Mouse (Mus musculus) C2C12 (cell line): ENCODE measurements at regions not wholly inside any gene's neighbourhood (a gene's known extent, or its start where the extent isn't known, plus 50 kb on each side); places are given as distances from the start of the nearest gene placed in this dataset.

ENCODE experiments used
- H3K27me3 ChIP-seq: one replicate; pipeline ENCODE4 v1.6.1; 2011; ENCODE audit not compliant: control insufficient read depth, insufficient read depth, insufficient read length
- H3K36me3 ChIP-seq: one replicate; pipeline ENCODE4 v1.6.1; 2011; ENCODE audit not compliant: control insufficient read depth, insufficient read depth
- H3K4me3 ChIP-seq: one replicate; pipeline ENCODE4 v1.5.1; 2011; ENCODE audit warnings: mild to moderate bottlenecking, control low read depth; ENCODE audit not compliant: poor library complexity, insufficient read depth, severe bottlenecking
- H3K79me2 ChIP-seq: one replicate; pipeline ENCODE4 v1.6.1; 2011; ENCODE audit not compliant: control insufficient read depth, insufficient read depth
- H3K79me3 ChIP-seq: one replicate; pipeline ENCODE4 v1.6.1; 2011; ENCODE audit warnings: low read depth, control low read depth
- H3ac ChIP-seq: one replicate; pipeline ENCODE3; 2011; ENCODE audit warnings: low read depth; ENCODE audit not compliant: control insufficient read depth, insufficient read length
- CEBPB ChIP-seq: IDR thresholded peaks from one replicate; pipeline ENCODE4 v1.6.1; 2011; ENCODE audit warnings: low read depth, mild to moderate bottlenecking, control low read depth, moderate library complexity
- CTCF ChIP-seq: IDR thresholded peaks from one replicate; pipeline ENCODE4 v1.5.1; 2011; ENCODE audit not compliant: control insufficient read depth, insufficient read depth, insufficient read length
- FOSL1 ChIP-seq: IDR thresholded peaks from one replicate; pipeline ENCODE4 v1.8.0; 2011; ENCODE audit warnings: mild to moderate bottlenecking, low read length; ENCODE audit not compliant: poor library complexity, insufficient read depth, severe bottlenecking
- MAX ChIP-seq: IDR thresholded peaks from one replicate; pipeline ENCODE4 v1.6.1; 2011; ENCODE audit warnings: mild to moderate bottlenecking, control low read depth
- MYOD1 ChIP-seq: IDR thresholded peaks from one replicate; pipeline ENCODE4 v1.6.1; 2011; ENCODE audit warnings: low read depth; ENCODE audit not compliant: control insufficient read depth, insufficient read length
- MYOG ChIP-seq: IDR thresholded peaks from one replicate; pipeline ENCODE4 v1.6.1; 2011; ENCODE audit not compliant: control insufficient read depth, insufficient read length; ENCODE audit errors: extremely low read depth
- USF1 ChIP-seq: IDR thresholded peaks from one replicate; pipeline ENCODE4 v1.6.1; 2011; ENCODE audit warnings: low read depth, mild to moderate bottlenecking, control low read depth, moderate library complexity

DNA sequence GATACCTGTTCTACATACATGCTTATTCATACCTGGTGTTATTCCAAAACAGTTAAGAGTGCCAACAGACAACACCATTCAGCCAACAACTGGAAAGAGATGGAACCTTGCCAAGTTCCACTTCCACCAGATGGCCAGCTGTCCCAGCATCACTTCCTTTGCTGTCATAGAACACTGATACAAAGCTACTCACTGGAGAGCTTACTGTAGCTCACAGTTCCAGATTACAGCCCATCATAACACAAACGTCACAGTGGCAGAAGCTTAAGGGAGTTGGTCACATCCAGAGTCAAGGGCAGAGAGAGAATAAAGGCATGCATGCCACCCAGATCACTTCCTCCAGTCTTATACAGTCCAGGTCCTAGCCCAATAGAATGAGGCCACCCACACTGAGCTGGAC lies 84.0 kb upstream of the Dlx6 start:
- no peaks in the 10 kb centered on the region for H3K79me3 ChIP-seq
- no peak overlapping the region for H3ac ChIP-seq
- H3K79me2 ChIP-seq = no peaks in the 10 kb centered on the region
- no peak overlapping the region for H3K4me3 ChIP-seq
- no peak for TF ChIP-seq MYOD1
- TF ChIP-seq CTCF = no peak
- TF ChIP-seq FOSL1 = no peak
- TF ChIP-seq CEBPB = no peak
- no peak for TF ChIP-seq MYOG
- H3K36me3 ChIP-seq = no peaks in the 10 kb centered on the region
- H3K27me3 ChIP-seq = no peaks in the 10 kb centered on the region

- Histone ChIP-seq H3K27me3 (no peaks in the 10 kb centered on the region), H3K4me3 (no peak overlapping the region), H3K79me3 (no peaks in the 10 kb centered on the region), H3K79me2 (no peaks in the 10 kb centered on the region), H3K36me3 (no peaks in the 10 kb centered on the region), H3ac (no peak overlapping the region)
- TF ChIP-seq MYOG = no peak
- TF ChIP-seq MAX = no peak
- no peak for TF ChIP-seq CTCF
- TF ChIP-seq CEBPB = no peak
- TF ChIP-seq USF1 = no peak
- TF ChIP-seq MYOD1 = no peak
- no peak for TF ChIP-seq FOSL1
Observed at GRCm38 (mm10) chr6:6781556-6781955, 81.6 kb upstream of the Dlx6 start.

DNA sequence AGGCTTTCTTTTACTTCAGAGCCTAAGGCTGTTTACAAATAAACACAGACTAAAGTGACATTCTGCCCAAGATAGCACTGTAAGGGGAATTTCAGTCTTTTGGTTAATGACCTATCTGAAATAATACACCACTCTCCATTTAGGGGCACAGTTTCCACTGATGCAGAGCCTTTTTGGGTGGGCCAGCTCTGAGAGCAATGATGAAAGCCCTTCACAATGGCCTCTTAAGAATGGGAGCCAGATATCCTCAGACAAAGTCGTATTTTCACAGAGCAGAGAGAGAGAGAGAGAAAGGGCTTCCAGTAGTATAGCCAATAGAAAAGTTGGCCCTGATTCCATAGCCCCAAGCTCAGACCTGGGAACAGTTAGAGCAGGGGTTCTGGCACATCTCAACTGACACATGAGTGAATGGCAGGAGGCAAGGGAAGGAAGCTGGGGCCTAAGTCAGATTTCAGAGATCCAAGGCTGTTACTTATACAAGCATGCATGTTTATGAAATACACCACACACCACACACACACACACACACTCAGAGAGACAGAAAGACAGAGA lies 77.1 kb upstream of the Dlx6 start:
- Histone ChIP-seq H3K79me3 (no peaks in the 10 kb centered on the region), H3K4me3 (no peak overlapping the region), H3K36me3 (no peaks in the 10 kb centered on the region), H3ac (no peak overlapping the region), H3K27me3 (no peaks in the 10 kb centered on the region), H3K79me2 (no peaks in the 10 kb centered on the region)
- no peak for TF ChIP-seq MAX
- TF ChIP-seq MYOD1 = no peak
- no peak for TF ChIP-seq CTCF
- TF ChIP-seq MYOG = no peak
- no peak for TF ChIP-seq USF1
- TF ChIP-seq CEBPB = no peak
- no peak for TF ChIP-seq FOSL1

GRCm38 (mm10) chr6:6787490-6787889 lies 75.6 kb upstream of the Dlx6 start:
- TF ChIP-seq MYOD1 (no peak), CEBPB (no peak), CTCF (no peak), MYOG (no peak), USF1 (no peak), MAX (no peak), FOSL1 (no peak)
- no peaks in the 10 kb centered on the region for H3K79me3 ChIP-seq
- no peaks in the 10 kb centered on the region for H3K36me3 ChIP-seq

DNA sequence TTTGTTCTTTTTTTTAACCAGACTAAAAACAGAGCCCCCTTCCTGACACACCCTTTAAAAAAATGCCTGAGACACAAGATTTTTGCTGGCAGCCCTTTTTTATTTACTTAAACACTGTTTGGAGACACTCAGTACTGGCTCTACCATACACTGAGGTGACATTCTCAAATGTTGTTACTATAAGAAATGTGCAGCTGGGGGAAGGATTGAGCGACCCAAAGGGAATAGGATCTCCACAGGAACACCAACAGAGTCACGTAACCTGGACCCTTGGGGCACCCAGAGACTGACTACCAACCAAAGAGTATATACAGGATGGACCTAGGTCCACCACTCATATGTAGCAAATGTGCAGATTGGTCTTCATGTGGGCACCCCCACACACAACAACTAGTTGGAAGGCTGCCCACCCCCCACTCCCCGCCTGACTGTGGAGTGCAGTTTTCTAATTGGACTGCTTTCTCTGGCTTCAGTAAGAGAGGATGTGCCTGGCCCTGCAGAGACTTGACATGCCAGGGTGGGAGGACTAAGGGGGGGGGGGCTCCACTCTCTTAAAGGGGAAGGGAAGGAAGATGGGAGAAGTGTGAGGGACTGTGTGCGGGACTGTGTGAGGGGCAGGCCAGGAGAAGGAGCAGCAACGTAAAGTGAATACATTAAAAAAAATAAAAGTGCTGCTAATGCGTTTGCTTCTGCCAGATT lies 68.7 kb upstream of the Dlx6 start:
- Histone ChIP-seq H3K79me2 (no peaks in the 10 kb centered on the region), H3K79me3 (no peaks in the 10 kb centered on the region), H3ac (no peak overlapping the region), H3K27me3 (peaks cover 9% of the 10 kb centered on the region), H3K4me3 (no peak overlapping the region), H3K36me3 (no peaks in the 10 kb centered on the region)
- no peak for TF ChIP-seq CTCF
- no peak for TF ChIP-seq FOSL1
- no peak for TF ChIP-seq MAX
- TF ChIP-seq MYOG = no peak
- TF ChIP-seq USF1 = no peak
- no peak for TF ChIP-seq MYOD1
- no peak for TF ChIP-seq CEBPB

More at GRCm38 (mm10) chr6:6787490-6787889, 75.6 kb upstream of the Dlx6 start:
- Histone ChIP-seq H3K27me3 (no peaks in the 10 kb centered on the region), H3ac (no peak overlapping the region), H3K79me2 (no peaks in the 10 kb centered on the region), H3K4me3 (no peak overlapping the region)
